Mouse (Mus musculus) right cerebral cortex, postnatal 4 days (tissue): Measurements from ENCODE around the gene Nek6.

Source experiments
- DNase-seq: peaks from one replicate; pipeline ENCODE4 v3.0.0-alpha.2; 2022

The Nek6 gene

DNA sequence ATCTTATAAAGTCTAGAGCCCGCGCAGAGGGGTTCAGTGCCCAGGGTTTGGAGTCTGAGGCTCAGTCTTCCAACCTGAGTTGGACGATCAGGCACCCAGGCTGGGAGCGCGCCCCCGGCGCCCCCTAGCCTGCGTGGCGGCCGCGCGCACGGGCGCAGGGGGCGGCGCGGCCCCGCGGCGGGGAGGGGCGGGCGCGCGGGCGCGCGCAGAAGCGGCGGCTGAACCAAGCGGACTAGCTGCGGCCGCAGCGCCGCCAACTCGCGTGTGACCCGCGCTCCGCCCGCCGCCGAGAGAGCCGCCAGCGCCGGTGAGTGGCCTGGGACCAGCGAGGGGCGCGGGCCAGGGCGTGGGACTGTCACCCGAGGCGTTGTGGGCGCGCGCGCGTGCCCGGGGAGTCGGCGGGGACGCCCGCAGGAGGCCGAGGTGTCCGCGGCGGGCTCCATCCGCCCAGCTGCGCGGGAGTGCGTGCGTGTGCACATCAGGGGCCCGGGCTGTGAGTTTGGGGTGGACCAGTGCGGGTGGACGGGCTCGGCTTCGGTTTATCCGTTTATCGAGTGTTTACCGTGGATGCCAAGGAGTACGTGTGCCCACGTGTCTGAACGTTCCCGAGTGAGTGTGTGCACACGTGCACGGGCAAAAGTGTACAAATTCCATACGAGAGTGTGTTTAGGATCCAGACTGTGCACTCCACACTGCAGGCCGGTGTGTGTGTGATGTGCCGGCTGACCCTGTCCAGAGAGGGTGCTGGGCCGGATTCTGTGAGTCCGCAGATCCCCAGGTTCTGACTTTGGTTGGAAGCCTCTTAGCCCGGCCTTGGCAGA is at the start of gene Nek6:
Gene Nek6, plus strand, starts transcription at position 157 of the 821 bp plus-strand sequence.
- DNase-seq: peak; percentile 66

DNA sequence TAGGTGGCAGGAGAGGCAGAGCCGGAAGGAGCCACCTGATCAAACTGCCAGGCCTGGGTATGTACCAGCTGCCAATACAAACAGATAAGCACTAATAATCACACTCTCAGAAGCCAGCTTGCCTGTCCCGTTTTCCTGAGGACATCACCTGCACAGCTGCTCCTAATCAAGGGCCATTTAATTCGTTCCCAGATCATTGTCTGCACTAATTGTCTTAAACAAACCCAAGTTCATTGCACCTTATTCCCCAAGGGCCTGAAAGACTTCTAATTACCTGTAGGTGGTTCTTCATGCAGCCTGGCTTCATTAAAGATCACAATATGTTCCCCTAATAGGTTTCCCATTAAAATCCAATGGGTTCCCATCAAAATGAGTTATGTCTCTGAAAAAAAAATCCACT is 49.1 kb upstream of the Nek6 start:
- DNase-seq: no peak

DNA sequence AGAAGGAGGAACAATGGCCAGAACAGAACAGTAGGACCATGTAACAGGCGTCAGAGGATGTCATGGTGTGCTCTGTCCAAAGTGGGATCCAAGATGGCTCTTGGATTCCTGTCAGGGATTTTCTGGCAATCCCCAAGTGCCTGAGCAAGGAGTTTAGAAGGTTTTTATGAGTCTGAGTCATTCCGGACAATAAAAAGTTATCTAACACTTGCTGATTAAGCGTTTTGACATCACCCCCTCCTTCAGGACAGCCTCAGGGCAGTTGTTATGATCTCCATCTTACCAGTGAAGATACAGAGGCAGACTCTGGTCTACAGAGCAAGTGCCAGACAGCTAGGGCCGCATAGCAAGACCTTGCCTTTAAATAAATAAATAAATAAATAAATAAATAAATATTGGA is 42.6 kb upstream of the Nek6 start:
- no peak for DNase-seq

DNA sequence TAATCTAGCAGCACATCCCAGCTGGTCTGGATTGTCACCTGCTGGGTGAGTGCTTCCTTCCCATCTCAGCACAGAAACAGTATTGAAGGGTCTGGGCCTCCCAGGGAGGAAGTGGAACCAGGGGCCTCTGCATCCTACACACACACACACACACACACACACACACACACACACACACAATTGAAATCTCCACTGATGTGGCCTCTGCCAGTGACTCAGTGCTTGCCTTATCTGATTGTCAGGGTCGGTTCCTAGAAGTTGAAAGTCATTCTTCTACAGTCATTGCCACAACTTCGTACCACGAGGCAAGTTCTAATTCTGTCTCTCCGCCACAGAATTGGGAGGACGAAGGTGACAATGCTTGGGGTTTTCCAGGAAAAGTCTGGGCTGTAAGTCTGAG is 39.7 kb upstream of the Nek6 start:
- DNase-seq: no peak

DNA sequence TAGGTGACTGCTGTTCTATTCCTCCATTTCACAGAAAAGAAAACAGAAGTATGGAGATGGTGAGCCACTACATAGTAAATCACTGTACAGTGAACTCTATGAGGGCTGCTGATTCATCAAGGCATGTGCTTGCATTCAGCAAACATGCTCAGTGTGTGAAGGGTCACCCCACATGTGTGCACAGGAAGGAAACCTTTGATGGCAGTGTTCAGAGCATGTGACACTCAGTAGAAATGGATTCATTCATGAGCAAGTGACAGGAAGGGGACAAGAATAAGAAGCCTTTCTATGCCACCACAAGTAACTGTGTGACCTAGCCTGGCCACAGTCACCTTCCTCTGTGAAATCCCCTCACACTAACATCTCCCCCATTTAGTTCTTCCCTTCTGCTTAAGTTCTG is 38.6 kb upstream of the Nek6 start:
- DNase-seq: no peak

DNA sequence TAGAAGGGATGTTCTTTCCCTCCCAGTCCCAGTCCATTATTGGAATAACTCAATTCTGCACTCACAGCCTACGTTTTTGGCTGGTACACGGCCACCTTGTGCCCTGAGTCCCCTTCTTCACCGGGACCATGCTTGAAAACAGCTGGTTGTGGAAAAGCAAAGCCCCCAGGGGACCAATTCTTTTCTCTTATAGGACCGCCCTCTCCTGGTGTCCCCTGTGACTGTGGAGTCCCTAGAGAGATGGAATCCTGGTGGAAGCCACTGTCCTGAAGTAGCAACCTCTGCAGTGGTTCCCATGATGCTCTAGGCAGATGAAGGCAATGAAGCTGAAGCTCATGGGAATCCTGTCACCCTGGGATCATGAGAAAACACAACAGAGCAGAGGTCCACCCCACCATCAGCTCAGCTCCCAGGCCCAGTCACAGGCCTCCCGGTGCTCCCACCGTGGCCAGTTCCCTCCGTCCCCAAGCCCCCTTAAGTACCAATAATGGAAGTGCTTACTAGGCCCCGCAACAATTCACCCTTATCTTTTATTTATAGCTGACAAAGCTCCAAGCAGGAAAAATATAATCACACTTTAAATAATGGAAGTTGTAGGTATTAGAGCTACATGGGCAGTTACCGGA is 34.5 kb upstream of the Nek6 start:
- DNase-seq: no peak

DNA sequence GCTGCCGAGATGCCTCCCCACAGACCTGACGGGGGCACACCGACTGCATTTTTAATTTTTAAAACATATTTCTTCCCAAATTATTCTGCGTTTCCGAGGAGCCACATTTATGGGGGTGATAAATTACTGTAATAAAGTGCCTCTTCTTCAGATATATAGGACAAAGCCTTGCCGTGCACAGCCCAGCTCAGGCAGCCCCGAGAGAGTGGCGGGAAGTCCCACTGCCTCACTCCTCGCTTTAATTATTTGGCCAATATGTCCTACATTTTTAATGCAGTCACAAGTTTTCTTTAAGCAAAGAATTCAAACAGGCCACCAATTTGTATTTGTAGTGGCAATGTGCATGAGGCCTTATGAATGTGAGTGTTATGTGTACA is 34.0 kb upstream of the Nek6 start:
- DNase-seq: no peak

DNA sequence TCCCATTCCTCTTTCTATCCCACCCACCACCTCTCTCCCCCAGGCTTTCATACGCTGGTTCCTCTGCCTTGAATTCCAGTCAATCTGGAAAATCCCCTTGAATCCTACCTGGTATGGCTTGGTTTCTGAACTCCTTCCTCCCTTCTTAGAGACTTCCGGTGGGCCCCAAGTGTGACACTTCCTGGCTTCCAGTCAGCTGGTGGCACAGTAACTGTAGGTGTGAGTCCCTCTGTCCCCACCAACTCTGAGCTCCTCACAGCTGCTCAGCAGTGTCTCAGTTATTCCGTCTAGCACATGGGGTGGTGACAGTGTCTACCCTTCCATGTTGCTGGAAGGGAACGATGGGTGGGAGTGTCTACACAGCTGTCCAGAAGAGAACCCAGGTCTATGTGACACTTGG is 32.8 kb upstream of the Nek6 start:
- no peak for DNase-seq

DNA sequence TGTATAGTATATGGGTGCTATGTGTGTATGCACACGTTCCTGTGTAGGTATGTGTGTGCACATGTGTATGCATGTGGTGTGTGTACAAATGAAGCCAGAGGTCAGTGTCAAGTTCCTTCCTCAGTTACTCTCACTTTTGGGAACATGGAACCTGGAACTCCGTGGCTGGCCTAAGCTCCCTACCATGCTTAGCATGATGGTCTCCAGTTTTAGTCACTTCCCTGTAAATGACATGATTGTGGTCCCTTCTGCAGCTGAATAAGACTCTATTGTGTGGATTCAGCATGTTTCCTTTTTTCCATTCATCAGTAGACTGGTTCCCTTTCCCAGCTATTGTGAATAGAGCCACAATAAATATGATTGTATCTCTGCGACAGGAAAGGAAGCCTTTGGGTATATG is 31.9 kb upstream of the Nek6 start:
- no peak for DNase-seq

DNA sequence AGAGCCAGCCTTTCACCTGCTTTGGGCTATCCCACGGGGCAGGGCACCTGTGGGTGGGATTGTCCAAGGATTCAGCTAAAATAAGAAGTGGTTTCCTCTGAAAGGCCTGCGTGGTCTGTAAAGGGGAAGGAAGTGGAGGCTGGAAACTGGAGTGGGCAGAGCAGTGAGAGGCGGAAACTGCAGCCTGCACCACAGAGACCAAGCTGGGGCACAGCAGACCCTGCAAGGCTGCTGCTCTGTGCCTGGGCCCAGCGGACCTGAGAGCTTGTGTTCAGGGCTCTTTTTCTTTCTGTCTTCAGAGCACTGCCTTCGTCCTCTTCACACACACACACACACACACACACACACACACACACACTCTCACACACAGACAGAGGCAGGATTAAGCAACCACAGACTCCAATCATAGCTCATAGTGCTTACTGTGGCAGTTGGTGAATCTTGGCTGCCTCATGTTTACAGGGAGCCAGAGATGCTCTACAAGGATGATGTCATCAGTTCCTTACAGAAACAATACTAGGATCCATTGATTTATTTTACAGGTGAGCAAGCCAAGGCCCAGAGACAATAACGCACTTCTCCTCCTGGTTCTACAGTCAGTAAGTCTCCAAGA is 30.2 kb upstream of the Nek6 start:
- DNase-seq: no peak

DNA sequence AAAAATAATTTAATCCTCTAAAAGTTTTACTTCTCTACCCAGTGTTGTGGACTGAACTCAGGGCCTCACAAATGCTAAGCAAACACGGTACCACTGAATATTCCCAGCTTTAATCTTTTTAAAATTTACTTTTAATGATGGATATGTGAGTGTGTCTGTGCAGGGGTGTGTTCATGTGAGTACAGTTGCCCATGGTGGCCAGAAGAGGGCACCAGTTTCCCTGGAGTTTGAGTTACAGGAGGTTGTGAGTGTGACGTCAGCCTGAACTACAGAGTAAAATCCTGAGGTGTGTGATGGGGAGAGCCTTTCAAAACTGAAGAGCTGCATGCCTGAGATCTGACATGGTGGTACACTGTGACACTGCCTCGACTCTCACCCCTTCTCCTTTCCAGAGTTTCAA is 29.3 kb upstream of the Nek6 start:
- DNase-seq: no peak

DNA sequence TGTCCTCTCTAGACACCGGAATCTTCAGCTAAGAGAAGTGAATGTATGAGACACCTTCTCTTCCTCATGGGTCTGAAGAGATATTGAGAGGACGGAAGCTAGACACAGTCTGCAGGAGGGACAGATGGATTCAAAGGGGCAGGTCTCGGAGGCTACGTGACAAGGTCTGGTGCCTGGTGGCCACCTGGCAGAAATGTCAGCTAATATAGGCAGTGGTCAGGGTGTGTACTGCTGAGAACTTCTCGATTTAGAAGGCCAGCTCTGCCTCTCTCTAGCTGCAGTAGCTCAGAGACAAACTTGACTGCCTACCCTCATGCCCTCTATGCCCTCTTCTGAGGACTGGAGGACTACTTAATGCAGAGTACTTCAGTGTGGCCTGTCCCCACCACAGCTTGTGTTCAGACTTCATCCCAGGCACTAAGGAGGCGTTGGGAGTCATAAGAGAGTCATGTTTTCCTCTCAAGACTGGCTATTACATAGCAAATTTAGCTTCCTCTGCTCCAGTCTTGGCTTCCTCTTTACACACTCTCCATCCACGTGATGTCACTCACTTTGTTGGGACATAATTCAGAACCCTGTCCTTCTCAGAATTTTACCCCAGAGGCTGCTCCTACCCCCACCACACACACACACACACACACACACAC is 28.3 kb upstream of the Nek6 start:
- DNase-seq: no peak

DNA sequence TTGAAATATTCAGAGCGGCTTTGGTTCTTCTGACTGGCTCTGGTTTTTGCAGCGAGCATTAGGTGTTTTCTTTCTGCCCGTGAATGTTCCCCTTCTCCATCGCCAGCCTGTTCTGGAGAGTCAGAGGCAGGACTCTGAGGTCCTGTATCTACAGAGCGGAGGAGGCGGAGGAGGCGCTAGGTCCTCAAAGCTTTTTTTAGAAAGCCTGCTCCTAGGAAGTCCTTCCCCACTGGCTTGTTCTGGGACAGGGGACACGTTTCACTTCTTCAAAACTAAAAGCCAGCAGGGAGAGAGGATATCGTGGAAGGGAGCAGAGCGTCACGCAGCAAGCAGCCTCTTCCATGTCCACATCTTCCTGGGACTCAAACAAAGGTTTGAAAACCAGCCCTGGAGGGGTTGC is 26.9 kb upstream of the Nek6 start:
- DNase-seq: no peak

DNA sequence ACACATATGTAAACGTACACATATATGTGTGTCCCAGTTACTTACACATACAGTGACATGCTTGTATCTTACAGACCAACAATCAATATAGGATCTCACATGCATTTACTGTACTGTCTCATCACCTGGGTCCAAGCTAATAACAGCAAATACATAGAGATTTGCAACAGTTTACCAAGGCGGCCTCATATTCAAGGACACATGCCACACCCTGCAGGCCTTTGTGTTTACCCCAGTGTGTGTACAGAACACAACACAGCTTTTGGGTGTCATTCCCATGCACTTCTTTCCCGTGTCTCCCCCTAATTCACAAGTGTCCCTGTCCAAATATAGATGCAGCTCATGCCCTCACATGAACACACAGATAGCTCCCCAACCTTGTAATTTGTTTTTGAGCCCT is 26.0 kb upstream of the Nek6 start:
- no peak for DNase-seq

DNA sequence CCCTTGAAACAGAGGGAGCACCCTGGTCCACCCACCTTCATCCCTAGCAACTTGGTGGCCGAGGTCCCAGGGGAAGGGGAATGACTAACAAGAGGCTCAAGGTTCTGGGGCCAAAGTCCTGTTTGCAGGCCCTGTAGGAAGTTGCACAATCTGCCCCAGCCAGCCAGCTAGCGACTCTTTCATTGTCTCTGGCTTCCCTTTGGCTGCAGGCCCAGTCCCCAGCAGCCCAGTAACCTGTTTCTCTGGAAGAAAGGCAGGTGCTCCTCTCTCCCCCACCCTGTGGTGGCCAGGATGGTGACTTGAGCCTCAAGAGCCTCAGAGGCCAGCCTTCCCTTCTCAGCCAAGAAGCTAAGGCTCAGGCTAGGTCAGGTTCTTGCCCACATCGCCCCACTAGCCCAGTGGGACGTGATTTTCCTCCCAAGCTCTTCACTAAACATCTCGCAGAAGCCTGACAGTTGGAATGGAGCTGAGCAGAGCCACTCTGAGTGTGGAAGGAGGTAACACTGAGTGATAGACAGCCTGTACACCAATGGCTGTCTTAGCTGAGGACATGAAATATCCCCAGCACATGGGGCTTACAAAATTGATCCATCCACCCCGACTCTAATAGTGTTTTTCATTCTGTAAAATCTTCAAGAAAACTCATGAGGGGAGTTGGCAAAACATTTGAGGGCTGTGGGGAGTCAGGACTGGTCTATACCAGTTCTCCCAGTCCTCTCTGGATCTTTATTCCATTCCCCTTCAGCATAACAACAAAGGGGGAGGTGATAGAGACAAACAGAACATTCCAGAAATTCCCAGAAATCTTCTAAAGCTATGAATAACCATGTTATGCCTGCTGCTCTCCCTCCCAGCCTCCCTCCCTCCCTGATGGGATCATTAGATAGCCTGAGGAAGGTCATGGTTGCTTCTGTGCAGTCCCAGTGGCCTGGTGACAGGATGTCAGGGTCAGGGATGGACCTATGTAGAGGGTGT is 25.2 kb upstream of the Nek6 start:
- DNase-seq: no peak

DNA sequence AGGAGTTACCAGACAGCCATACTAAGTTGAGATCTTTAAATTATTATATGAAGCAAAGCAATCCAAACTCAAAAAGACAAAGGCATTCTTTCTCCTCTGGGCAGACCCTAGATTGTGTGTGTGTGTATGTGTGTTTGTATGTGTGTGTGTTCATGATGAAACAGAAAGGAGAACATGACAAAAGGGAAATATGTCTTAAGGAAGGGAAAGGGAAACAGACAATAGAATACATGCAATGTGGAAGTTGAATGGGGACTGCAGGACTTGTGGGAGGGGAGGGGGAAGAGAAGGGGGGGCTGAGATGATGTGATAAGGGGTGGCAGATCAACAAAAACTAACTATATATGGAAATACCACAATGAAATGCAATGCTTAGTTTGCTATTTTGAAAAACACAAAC is 13.8 kb upstream of the Nek6 start:
- no peak for DNase-seq

DNA sequence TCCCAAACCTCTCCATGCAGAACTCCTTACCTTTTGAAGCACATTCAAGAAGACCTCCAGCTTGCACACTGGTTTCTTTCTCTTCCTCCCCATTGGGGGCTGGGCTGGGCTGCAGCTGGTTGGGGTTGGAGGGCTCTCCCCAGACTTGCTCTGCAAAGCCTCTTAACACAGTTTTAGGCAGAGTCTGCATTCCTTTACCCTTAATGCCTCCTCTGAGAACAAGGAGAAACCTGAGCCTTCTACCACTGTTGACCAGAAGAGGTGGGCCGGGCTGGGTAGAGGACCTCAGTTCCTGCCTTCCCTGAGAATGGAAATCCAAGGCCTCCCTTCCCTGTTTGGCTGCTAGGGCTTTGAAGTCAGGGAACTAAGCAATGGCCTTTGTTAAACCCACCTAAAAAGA is 9.8 kb upstream of the Nek6 start:
- DNase-seq: no peak

DNA sequence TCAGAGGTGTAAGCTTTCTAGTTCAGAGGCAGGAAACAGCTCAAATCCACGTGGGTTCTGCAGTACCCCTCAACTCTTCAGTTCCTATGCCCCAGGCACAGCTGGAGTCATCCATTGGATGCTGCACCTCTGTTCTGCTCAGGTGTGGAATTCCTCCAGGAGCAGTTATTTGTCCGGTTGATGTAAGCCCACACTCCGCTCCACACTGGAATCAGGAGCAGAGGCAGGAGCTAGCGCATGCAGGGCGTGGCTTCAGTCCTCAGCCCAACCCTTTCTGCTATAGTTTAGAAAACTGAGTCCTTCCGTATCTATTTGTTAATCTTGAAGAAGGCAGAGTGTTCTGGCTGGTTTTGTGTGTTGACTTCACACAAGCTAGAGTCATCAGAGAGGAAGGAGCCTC is 9.3 kb upstream of the Nek6 start:
- no peak for DNase-seq

DNA sequence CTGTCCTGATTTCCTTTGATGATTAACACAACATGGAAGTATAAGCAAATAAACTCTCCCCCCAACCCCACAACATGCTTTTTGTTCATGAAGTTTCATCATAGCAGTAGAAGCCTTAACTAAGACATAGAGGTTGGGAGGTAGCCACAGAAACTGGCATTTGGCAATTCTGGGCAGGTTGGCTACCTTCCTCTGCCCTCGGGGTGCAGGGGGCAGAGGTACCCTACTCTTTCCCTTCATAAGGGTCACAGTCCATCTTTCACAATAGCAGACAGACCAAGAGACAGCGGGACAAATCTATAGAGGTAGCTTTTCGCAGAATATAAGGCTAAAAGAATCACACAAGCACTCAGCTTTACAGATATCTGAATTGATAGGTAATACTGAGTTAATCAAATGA is 8.7 kb upstream of the Nek6 start:
- no peak for DNase-seq

DNA sequence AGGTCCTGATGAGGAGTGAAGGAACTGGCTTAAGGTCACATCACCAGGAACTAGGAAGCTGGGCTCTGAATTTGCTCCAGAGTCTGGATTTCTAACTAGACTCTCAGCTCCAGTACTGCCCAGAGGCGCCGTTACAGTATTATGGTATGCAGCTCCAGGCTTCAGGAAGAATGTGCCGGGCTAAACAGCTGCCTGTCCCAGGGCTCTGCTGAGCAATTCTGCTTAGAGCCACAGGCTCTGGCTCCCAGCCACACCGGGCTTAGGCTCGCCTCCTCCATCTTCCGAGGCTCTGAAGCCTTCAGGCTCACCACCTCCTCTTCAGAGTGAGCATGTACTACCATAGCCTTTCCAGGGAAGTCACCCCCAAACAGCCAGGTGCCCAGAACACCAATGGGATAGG is 7.1 kb upstream of the Nek6 start:
- peak; percentile 32 for DNase-seq

DNA sequence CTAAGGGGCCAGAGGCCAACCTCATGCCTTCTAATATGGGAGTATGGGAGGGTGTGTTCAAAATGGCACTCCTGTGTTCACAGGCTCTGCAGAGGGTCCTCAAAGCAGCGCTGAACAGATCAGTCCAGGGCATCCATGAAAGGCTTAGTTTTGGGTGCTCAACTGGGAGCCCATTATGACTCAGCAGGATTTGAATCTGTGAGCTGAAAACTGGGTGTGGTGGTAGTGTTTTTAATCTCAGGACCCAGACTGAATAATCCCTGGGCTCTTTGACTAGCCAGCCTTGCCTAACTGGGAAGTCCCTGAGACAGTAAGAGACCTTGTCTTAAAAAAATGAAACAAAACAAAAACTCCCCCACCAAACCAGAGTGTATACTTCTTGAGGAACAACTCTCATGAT is 4.3 kb upstream of the Nek6 start:
- no peak for DNase-seq

DNA sequence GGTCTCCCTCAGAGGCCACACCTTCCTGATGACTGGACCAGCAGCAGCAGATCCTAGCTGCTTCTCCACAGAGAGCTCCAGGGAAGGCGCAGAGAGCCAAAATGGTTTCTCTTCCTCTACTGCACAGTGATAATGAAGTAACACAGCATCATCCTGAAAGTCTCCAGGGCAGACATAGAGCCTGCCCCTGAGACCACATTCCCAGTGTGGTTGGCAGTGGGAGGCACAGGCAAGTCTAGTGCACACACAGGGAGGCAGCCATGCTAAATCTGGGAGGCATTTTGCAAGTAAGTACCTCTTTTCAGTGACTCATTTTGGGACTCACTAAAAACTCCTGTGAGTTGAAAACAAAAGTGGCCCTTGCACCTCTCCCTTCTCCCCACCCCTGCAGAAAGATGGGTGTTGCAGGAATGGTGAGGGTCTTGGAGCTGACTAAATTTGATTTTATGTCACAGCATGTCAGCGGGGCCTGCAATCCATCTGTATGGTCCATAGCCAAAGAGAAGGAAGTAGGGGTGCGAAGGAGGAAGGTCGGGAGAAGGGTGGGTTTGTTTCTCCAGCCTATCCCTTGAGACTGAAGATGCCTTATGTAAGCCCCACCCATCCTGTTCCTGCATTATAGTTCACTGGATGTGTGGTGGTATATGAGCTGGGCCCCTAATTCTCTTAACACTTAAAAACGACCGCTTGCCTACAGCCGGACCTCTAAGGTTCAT is 2.3 kb upstream of the Nek6 start:
- no peak for DNase-seq
